Mouse (Mus musculus): ENCODE results near the gene S1pr4. TPM values are rescaled to one million over a fixed set of nuclear protein-coding genes. Genes with fewer than 3 reads are reported as not detected.

Gene S1pr4
- polyA plus RNA-seq, 1 experiment from 2014 or later: 0.29 TPM

DNA sequence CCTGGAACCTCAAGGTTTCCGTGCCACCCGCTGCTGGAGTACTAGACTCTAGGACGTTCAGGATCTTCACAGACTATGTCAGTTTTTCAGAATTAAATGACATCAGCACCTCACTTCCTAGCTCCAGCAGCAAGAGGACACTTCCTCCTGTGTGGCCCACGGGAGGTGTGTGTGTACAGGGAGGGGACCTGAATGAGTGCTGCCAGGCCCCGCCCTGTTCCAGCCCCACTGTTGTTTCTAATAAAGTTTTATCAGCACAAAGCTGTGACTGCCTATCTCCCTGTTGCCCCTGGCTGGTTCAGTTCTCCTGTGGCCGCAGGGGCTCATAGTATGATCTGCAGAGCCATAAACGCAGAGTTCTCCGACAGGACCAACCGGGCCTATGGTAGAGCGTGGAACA, 25.5 kb downstream of the S1pr4 start:
- no peak overlapping the region for H3K27ac ChIP-seq (ENCODE audit: low read depth, low read length)
- H3K9me3 ChIP-seq (ENCODE audit: control insufficient read depth, low read length): no peaks in the 10 kb centered on the region
- H3K4me2 ChIP-seq (ENCODE audit: low read depth, low read length): no peak overlapping the region
- no peak overlapping the region for H3K9ac ChIP-seq (replicated peaks; ENCODE audit: low read depth, low read length)
- H3K4me3 ChIP-seq (ENCODE audit: low read depth, low read length): no peak overlapping the region
- peaks cover 8% of the 10 kb centered on the region; the same call in 1 of the 2 replicates for H3K4me1 ChIP-seq (ENCODE audit: control insufficient read depth, insufficient read depth, low read length)
- H3K27me3 ChIP-seq (ENCODE audit: control insufficient read depth, insufficient read depth, low read length): no peaks in the 10 kb centered on the region
- WGBS: 88% methylated on average over 10 of the region's 10 CpGs
- ATAC-seq (ENCODE audit: low read depth): no peak
- H3K36me3 ChIP-seq (ENCODE audit: control insufficient read depth, insufficient read depth, low read length): no peaks in the 10 kb centered on the region

- H3K9ac ChIP-seq (replicated peaks; ENCODE audit: low read depth, low read length): peak overlapping the region; percentile 69; the same call in 1 of the 2 replicates
- H3K4me3 ChIP-seq (ENCODE audit: low read depth, low read length): peak overlapping the region; percentile 32
- peaks cover 8% of the 10 kb centered on the region; the same call in 1 of the 2 replicates for H3K4me1 ChIP-seq (ENCODE audit: control insufficient read depth, insufficient read depth, low read length)
- H3K27me3 ChIP-seq (ENCODE audit: control insufficient read depth, insufficient read depth, low read length): no peaks in the 10 kb centered on the region
- H3K4me2 ChIP-seq (ENCODE audit: low read depth, low read length): peak overlapping the region; percentile 65
- H3K9me3 ChIP-seq (ENCODE audit: control insufficient read depth, low read length): no peaks in the 10 kb centered on the region
- under 1% methylated on average over 22 of the region's 22 CpGs for WGBS
- H3K27ac ChIP-seq (ENCODE audit: low read depth, low read length): peak overlapping the region; percentile 77
- ATAC-seq (ENCODE audit: low read depth): peak; percentile 87
- H3K36me3 ChIP-seq (ENCODE audit: control insufficient read depth, insufficient read depth, low read length): peaks cover under 1% of the 10 kb centered on the region; the same call in 1 of the 2 replicates
These were observed 26.9 kb downstream of the S1pr4 start for GRCm38 (mm10) chr10:81473003-81473451.

- peaks cover 6% of the 10 kb centered on the region; the same call in 1 of the 2 replicates for H3K36me3 ChIP-seq (ENCODE audit: control insufficient read depth, insufficient read depth, low read length)
- H3K9me3 ChIP-seq (ENCODE audit: control insufficient read depth, low read length): no peaks in the 10 kb centered on the region
- H3K27ac ChIP-seq (ENCODE audit: low read depth, low read length): peak overlapping the region; percentile 77
- H3K4me1 ChIP-seq (ENCODE audit: control insufficient read depth, insufficient read depth, low read length): peaks cover 7% of the 10 kb centered on the region; the same call in 1 of the 2 replicates
- H3K9ac ChIP-seq (replicated peaks; ENCODE audit: low read depth, low read length): peak overlapping the region; percentile 69
- no peaks in the 10 kb centered on the region for H3K27me3 ChIP-seq (ENCODE audit: control insufficient read depth, insufficient read depth, low read length)
- H3K4me2 ChIP-seq (ENCODE audit: low read depth, low read length): peak overlapping the region; percentile 65
- ATAC-seq (ENCODE audit: low read depth): peak; percentile 39
- peak overlapping the region; percentile 32 for H3K4me3 ChIP-seq (ENCODE audit: low read depth, low read length)
- 3% methylated on average over 15 of the region's 18 CpGs for WGBS
These were observed 27.4 kb downstream of the S1pr4 start for GRCm38 (mm10) chr10:81472403-81473002.

GRCm38 (mm10) chr10:81470454-81470853, 29.5 kb downstream of the S1pr4 start:
- Histone ChIP-seq H3K4me2 (ENCODE audit: low read depth, low read length) (no peak overlapping the region), H3K36me3 (ENCODE audit: control insufficient read depth, insufficient read depth, low read length) (peaks cover 16% of the 10 kb centered on the region), H3K4me3 (ENCODE audit: low read depth, low read length) (no peak overlapping the region), H3K27me3 (ENCODE audit: control insufficient read depth, insufficient read depth, low read length) (no peaks in the 10 kb centered on the region), H3K4me1 (ENCODE audit: control insufficient read depth, insufficient read depth, low read length) (peaks cover 6% of the 10 kb centered on the region; the same call in 1 of the 2 replicates), H3K27ac (ENCODE audit: low read depth, low read length) (no peak overlapping the region), H3K9ac (replicated peaks; ENCODE audit: low read depth, low read length) (no peak overlapping the region), H3K9me3 (ENCODE audit: control insufficient read depth, low read length) (no peaks in the 10 kb centered on the region)
- ATAC-seq (ENCODE audit: low read depth): no peak
- 61% methylated on average over 18 of the region's 18 CpGs for WGBS

- H3K36me3 ChIP-seq (ENCODE audit: control insufficient read depth, insufficient read depth, low read length): peaks cover 16% of the 10 kb centered on the region
- H3K9ac ChIP-seq (replicated peaks; ENCODE audit: low read depth, low read length): no peak overlapping the region
- 84% methylated on average over 5 of the region's 5 CpGs for WGBS
These were observed 30.7 kb downstream of the S1pr4 start for GRCm38 (mm10) chr10:81469253-81469652.

DNA sequence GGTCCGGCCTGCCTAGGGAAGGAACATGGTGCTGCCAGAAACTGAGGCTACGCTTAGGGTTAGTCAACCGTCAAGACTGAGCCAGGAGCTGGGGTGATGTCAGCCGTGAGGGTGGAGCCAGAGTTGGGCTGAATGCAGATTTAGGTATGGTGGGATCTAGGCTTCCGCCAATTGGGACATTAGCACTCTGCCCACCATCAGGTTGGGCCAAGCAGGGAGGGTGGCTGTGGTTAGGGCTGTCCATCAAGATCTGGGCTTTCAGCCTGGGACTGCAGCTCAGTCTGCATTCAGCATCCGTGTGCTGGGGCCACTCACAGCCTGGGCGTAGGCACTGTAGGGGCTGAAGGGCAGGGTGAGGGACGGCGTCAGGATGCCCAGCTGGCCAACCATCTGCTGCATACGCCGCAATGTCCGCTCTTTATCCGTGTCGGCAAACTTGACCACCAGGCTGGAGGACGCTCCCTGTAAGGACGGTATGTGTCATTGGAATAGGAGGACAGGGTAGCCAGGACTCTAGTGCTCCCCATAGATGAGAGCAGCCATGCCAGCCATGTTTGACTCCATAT, 32.2 kb downstream of the S1pr4 start:
- Histone ChIP-seq H3K36me3 (ENCODE audit: control insufficient read depth, insufficient read depth, low read length) (peaks cover 16% of the 10 kb centered on the region), H3K4me2 (ENCODE audit: low read depth, low read length) (no peak overlapping the region), H3K4me1 (ENCODE audit: control insufficient read depth, insufficient read depth, low read length) (peaks cover 5% of the 10 kb centered on the region; the same call in 1 of the 2 replicates), H3K9me3 (ENCODE audit: control insufficient read depth, low read length) (no peaks in the 10 kb centered on the region), H3K27me3 (ENCODE audit: control insufficient read depth, insufficient read depth, low read length) (peaks cover 17% of the 10 kb centered on the region), H3K4me3 (ENCODE audit: low read depth, low read length) (no peak overlapping the region), H3K27ac (ENCODE audit: low read depth, low read length) (no peak overlapping the region), H3K9ac (replicated peaks; ENCODE audit: low read depth, low read length) (no peak overlapping the region)
- 90% methylated on average over 16 of the region's 16 CpGs for WGBS
- ATAC-seq (ENCODE audit: low read depth): no peak

More at GRCm38 (mm10) chr10:81469253-81469652, 30.7 kb downstream of the S1pr4 start:
- ATAC-seq (ENCODE audit: low read depth): no peak
- Histone ChIP-seq H3K4me1 (ENCODE audit: control insufficient read depth, insufficient read depth, low read length) (peaks cover 9% of the 10 kb centered on the region; the same call in 1 of the 2 replicates), H3K9me3 (ENCODE audit: control insufficient read depth, low read length) (no peaks in the 10 kb centered on the region), H3K4me3 (ENCODE audit: low read depth, low read length) (no peak overlapping the region), H3K27me3 (ENCODE audit: control insufficient read depth, insufficient read depth, low read length) (peaks cover 4% of the 10 kb centered on the region; the same call in 1 of the 2 replicates), H3K4me2 (ENCODE audit: low read depth, low read length) (no peak overlapping the region), H3K27ac (ENCODE audit: low read depth, low read length) (no peak overlapping the region)

- Histone ChIP-seq H3K4me2 (ENCODE audit: low read depth, low read length) (no peak overlapping the region), H3K27me3 (ENCODE audit: control insufficient read depth, insufficient read depth, low read length) (peaks cover 26% of the 10 kb centered on the region), H3K9me3 (ENCODE audit: control insufficient read depth, low read length) (no peaks in the 10 kb centered on the region), H3K9ac (replicated peaks; ENCODE audit: low read depth, low read length) (no peak overlapping the region), H3K4me3 (ENCODE audit: low read depth, low read length) (no peak overlapping the region), H3K36me3 (ENCODE audit: control insufficient read depth, insufficient read depth, low read length) (peaks cover 22% of the 10 kb centered on the region), H3K27ac (ENCODE audit: low read depth, low read length) (no peak overlapping the region), H3K4me1 (ENCODE audit: control insufficient read depth, insufficient read depth, low read length) (0 out of 2 replicates have a peak, but pooled peaks cover 3% of the 10 kb centered on the region)
- ATAC-seq (ENCODE audit: low read depth): no peak
- WGBS: 59% methylated on average over 14 of the region's 14 CpGs
These were observed 33.1 kb downstream of the S1pr4 start for GRCm38 (mm10) chr10:81466881-81467280.

GRCm38 (mm10) chr10:81466066-81466465, 33.9 kb downstream of the S1pr4 start:
- no peak for ATAC-seq (ENCODE audit: low read depth)
- Histone ChIP-seq H3K36me3 (ENCODE audit: control insufficient read depth, insufficient read depth, low read length) (peaks cover 23% of the 10 kb centered on the region), H3K9me3 (ENCODE audit: control insufficient read depth, low read length) (no peaks in the 10 kb centered on the region), H3K9ac (replicated peaks; ENCODE audit: low read depth, low read length) (no peak overlapping the region), H3K27ac (ENCODE audit: low read depth, low read length) (no peak overlapping the region), H3K27me3 (ENCODE audit: control insufficient read depth, insufficient read depth, low read length) (peaks cover 29% of the 10 kb centered on the region), H3K4me1 (ENCODE audit: control insufficient read depth, insufficient read depth, low read length) (0 out of 2 replicates have a peak, but pooled peaks cover 3% of the 10 kb centered on the region), H3K4me2 (ENCODE audit: low read depth, low read length) (no peak overlapping the region), H3K4me3 (ENCODE audit: low read depth, low read length) (no peak overlapping the region)
- WGBS: 77% methylated on average over 2 of the region's 2 CpGs

DNA sequence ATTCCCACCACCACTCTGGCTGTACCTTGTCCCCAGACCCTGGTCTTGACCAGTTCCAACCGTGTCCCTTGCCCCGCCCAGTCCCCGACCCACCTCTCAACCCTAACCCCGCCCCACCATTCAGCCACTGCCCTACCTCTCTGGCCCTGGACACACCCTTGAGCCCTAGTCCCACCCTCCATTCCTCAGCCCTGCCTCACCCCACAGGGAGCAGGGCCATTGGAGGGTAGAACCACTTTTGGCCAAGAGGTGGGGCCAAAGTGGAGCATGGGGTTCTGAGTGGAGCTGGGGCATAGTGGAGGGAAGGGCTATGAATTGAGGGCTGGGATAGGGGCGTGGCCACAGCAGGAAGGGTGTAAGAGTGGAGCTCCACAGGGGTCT, 34.7 kb downstream of the S1pr4 start:
- H3K4me1 ChIP-seq (ENCODE audit: control insufficient read depth, insufficient read depth, low read length): 0 out of 2 replicates have a peak, but pooled peaks cover 3% of the 10 kb centered on the region
- H3K27me3 ChIP-seq (ENCODE audit: control insufficient read depth, insufficient read depth, low read length): peaks cover 33% of the 10 kb centered on the region
- H3K27ac ChIP-seq (ENCODE audit: low read depth, low read length): no peak overlapping the region
- whole genome bisulfite sequencing: 2% methylated on average over 5 of the region's 5 CpGs
- no peak overlapping the region for H3K4me3 ChIP-seq (ENCODE audit: low read depth, low read length)
- no peak overlapping the region for H3K9ac ChIP-seq (replicated peaks; ENCODE audit: low read depth, low read length)
- peaks cover 23% of the 10 kb centered on the region for H3K36me3 ChIP-seq (ENCODE audit: control insufficient read depth, insufficient read depth, low read length)
- H3K9me3 ChIP-seq (ENCODE audit: control insufficient read depth, low read length): no peaks in the 10 kb centered on the region
- H3K4me2 ChIP-seq (ENCODE audit: low read depth, low read length): no peak overlapping the region
- peak; percentile 6; the same call in 1 of the 2 replicates for ATAC-seq (ENCODE audit: low read depth)
